Mouse (Mus musculus) right cerebral cortex, postnatal 10 days (tissue): Measurements from ENCODE around the gene Scgb2b21.
"Not testable (repeated sequence)": the region's sequence is repeated elsewhere in the genome, so short reads cannot be mapped to it uniquely, and the experiment has no call there.

Experiments used
- DNase-seq, 2 experiments: peaks; one replicate each; pipeline ENCODE4 v3.0.0; 2021; ENCODE audit warnings: low spot score in 2 of 2

Gene Scgb2b21

GRCm38 (mm10) chr7:33520358-33520757 is at the start of gene Scgb2b21:
Gene Scgb2b21, minus strand, starts transcription at chr7:33520458.
- no peak for DNase-seq

GRCm38 (mm10) chr7:33543420-33543819 is 23.2 kb upstream of the Scgb2b21 start:
- DNase-seq = not testable (repeated sequence)
